Mouse (Mus musculus): ENCODE measurements around the gene Gm20821. TPM values are rescaled to one million over a fixed set of nuclear protein-coding genes. Genes with fewer than 3 reads are reported as not detected.
"Not testable (repeated sequence)": the region's sequence is repeated elsewhere in the genome, so short reads cannot be mapped to it uniquely, and the experiment has no call there.

Gm20821 gene
- polyA plus RNA-seq (2014; fragmentation: Nextera tagmentation; extraction: Ambion mirVana): not detected in 2 replicates

GRCm38 (mm10) chrY:9781504-9781903 lies at the start of gene Gm20821:
Gene Gm20821 (plus strand): TSS chrY:9781804.
- H3K9me3 ChIP-seq (ENCODE audit: control insufficient read depth, low read length); H3K4me3 ChIP-seq (ENCODE audit: low read depth, low read length); H3K4me1 ChIP-seq (ENCODE audit: control insufficient read depth, insufficient read depth, low read length); H3K36me3 ChIP-seq (ENCODE audit: control insufficient read depth, insufficient read depth, low read length); DNase-seq (ENCODE audit: low spot score); H3K27ac ChIP-seq (ENCODE audit: low read depth, low read length); H3K9ac ChIP-seq (ENCODE audit: low read length); H3K27me3 ChIP-seq (ENCODE audit: control insufficient read depth, insufficient read depth, low read length); H3K4me2 ChIP-seq (ENCODE audit: low read depth); ATAC-seq (ENCODE audit: insufficient read depth, low FRiP score, low TSS enrichment): not testable (repeated sequence)
- WGBS: 80% methylated on average over 2 of the region's 2 CpGs

Data from neural tube, embryonic 11.5 days (tissue).